Mouse (Mus musculus) monocyte, adult 5-6 weeks (primary cell): ENCODE data around the gene Scamp5. TPM values are rescaled to one million over a fixed set of nuclear protein-coding genes. Genes with fewer than 3 reads are reported as not detected.
A peak's percentile ranks its signal among the peaks of the same experiment; 100 is the strongest.

Source experiments
- ATAC-seq: fragments of 153-309, 156-312 bp; replicated peaks from 2 replicates; pipeline ENCODE4 v1.8.0; 2017; ENCODE audit warnings: mild to moderate bottlenecking; ENCODE audit not compliant: low TSS enrichment, insufficient number of reproducible peaks, severe bottlenecking, poor library complexity, low FRiP score
- total RNA-seq: library from RNA; stranded (forward); fragments of 200-1000, 200-491, 200-594 nt; gene quantifications from 3 replicates; pipeline ENCODE4 v1.2.3, GENCODE M21; 2017

Gene Scamp5
- not detected in 3 replicates for total RNA-seq

- peak; percentile 55; the same call in 1 of the 2 replicates for ATAC-seq
Measured at GRCm38 (mm10) chr9:57467896-57468549, at the start of gene Scamp5. Gene Scamp5, minus strand, starts transcription at chr9:57468060.

DNA sequence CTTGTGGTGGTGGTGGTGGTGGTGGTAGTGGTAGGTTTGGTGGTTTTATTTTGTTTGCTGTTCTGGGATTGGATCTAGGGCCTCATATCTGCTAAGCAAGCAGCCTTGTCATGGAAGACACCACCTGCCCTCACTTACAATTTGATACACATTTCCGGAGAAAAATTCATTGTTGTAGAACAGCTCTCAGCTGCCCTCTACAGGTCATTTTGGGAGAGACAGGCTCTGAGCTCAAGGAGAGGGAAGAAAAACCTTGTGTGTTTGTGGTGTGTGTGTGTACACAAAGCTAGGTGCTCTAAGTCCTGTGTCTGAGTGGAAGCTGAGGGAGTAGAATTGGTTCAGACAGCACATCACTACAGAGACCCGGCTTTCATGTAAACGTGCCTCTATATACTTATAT, 49.3 kb upstream of the Scamp5 start:
- ATAC-seq: peak; percentile 62; the same call in 1 of the 2 replicates

DNA sequence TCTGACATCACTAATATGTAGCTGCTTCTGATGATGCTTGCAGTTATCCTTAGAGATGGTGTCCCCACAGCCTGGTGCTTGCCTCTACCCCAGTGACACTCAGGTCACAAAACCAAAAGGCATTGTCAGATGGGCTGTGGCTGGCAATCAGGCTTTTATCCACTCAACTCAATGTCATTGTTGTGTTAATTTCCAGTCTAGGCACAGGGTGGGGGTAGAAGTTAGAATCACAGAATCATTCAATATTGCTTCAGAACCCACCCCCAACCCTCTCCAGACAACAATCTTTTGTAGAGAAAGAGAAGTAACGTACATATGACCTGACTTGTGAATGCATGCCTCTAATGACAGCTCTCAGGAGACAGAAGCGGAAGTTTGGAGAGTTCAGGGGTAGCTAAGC, 42.7 kb upstream of the Scamp5 start:
- ATAC-seq: no peak

- ATAC-seq: no peak
Measured at GRCm38 (mm10) chr9:57505700-57506099, 37.8 kb upstream of the Scamp5 start.

- no peak for ATAC-seq
Measured at GRCm38 (mm10) chr9:57504891-57505290, 37.0 kb upstream of the Scamp5 start.

DNA sequence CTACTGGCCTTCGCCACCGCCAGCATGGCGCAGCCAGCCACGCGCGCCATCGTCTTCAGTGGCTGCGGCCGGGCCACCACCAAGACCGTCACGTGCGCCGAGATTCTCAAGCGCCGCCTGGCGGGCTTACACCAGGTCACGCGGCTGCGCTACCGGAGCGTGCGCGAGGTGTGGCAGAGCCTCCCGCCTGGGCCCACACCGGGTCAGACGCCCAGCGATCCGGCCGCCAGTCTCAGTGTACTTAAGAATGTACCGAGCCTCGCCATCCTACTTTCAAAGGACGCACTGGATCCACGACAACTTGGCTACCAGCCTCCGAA, 36.5 kb upstream of the Scamp5 start:
- ATAC-seq: no peak; the same call in 1 of the 2 replicates

GRCm38 (mm10) chr9:57503622-57504380, 35.9 kb upstream of the Scamp5 start, which contains the start of gene Rpp25:
Gene Rpp25, plus strand, starts transcription at chr9:57504026.
- no peak for ATAC-seq

DNA sequence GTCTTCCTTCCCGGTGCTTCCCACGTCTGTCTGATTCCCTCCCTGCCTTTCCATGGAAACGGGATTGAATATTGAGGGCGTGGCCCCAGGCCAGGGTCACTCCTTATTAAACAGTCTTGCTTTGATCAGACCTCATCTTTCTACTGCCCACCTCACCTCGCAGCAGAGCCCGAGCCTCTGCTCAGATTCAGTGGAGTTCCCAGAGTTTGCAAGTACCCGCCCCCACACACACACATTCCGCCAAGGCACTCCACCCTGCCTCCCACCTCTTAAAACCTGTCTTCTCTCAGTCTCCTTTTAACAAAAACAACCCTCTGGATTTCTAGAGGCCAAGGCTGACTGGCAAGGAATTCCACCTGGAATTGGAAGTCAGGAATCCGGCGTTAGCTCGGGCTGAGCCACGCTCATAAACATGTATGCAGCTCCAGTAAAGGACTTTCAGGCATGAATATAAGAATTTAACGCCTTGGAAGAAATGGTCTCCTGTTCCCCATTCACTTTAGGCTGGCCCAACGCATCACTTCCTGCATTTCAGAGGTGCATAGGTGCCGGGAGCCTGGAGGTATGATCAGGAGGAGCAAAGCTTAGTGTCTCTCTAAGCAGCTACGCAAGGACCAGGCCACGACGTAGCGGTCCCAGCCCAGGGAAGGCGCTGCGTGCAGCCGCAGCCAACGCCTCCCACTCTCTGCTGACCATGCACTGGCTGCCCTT, 35.2 kb upstream of the Scamp5 start:
- no peak for ATAC-seq

DNA sequence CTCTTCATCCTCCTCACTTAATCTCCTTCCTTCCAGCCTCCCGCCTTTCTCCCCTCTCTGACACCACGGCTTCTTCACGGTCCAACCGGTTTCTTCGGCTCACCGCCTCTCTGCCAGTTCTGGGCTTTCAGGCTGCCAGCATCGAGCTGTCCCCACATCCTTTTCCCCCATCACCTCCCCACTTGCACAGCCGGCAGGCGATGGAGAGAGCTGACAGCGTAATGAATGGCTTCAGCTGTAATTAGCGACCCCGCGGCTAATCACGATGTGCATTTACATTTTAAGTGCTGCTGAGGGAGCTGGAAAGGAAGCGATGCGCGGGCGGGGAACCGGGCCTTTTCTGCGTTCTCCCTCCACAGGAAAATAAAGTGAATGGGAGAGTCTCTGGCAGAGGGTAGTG, 34.0 kb upstream of the Scamp5 start:
- no peak for ATAC-seq

GRCm38 (mm10) chr9:57501452-57501851, 33.6 kb upstream of the Scamp5 start:
- no peak for ATAC-seq

GRCm38 (mm10) chr9:57498536-57498935, 30.7 kb upstream of the Scamp5 start:
- no peak for ATAC-seq

DNA sequence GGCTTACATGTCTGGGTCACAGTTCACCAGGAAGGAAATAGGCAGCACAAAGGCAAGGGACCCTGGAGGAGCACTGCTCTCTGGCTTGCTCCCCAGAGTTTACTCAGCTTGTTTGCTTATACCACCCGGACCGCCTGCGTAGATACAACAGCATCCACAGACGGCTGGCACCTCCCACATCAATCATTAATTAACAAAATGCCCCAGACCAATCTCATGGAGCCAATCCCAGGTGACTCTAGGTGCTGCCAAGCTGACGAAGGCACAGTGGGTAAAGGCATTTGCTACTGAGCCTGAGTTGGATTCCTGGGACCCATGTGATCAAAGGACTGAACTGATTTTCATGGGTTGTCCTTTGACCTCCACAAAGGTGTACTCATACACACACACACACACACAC, 29.4 kb upstream of the Scamp5 start:
- no peak for ATAC-seq

DNA sequence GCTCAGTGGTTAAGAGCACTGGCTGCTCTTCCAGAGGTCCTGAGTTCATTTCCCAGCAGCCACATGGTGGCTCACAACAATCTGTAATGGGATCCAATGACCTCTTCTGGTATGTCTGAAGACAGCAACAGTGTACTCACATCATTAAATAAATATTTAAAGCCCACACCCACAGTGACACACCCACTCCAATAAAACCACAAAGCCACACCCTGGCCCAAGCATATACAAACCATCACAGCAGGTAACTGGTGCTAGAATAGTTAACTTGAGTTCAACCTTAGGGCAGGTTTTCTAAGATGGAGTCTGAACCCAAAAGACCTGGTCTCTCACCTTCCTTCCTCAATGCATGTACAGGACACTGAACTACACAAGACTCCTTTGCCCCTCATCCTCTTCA, 27.1 kb upstream of the Scamp5 start:
- no peak for ATAC-seq

- ATAC-seq: no peak
Measured at GRCm38 (mm10) chr9:57493532-57493931, 25.7 kb upstream of the Scamp5 start.

- no peak for ATAC-seq
Measured at GRCm38 (mm10) chr9:57487807-57488206, 19.9 kb upstream of the Scamp5 start.

GRCm38 (mm10) chr9:57485774-57486173, 17.9 kb upstream of the Scamp5 start:
- peak; percentile 63; the same call in 1 of the 2 replicates for ATAC-seq

- ATAC-seq: no peak
Measured at GRCm38 (mm10) chr9:57468914-57469313, 1.1 kb upstream of the Scamp5 start.

GRCm38 (mm10) chr9:57467271-57467771, 539 bp downstream of the Scamp5 start:
- no peak for ATAC-seq

GRCm38 (mm10) chr9:57466101-57466500, 1.8 kb downstream of the Scamp5 start:
- no peak for ATAC-seq
